Mouse (Mus musculus) megakaryocyte, embryonic 14.5 days (primary cell): Measurements from ENCODE around the gene Rasgrp3. TPM values are rescaled to one million over a fixed set of nuclear protein-coding genes. Genes with fewer than 3 reads are reported as not detected.

Experiments
- H3K27me3 ChIP-seq: replicated peaks from 2 replicates; pipeline ENCODE3; 2012; ENCODE audit warnings: inconsistent platforms
- H3K36me3 ChIP-seq: replicated peaks from 2 replicates; pipeline ENCODE3; 2012; ENCODE audit warnings: low read length, inconsistent platforms, mixed read lengths
- H3K4me1 ChIP-seq: 2 replicates; pipeline ENCODE4 v1.6.1; 2012; ENCODE audit warnings: inconsistent platforms
- H3K4me3 ChIP-seq: replicated peaks from 2 replicates; pipeline ENCODE3; 2012; ENCODE audit warnings: moderate library complexity, mild to moderate bottlenecking, inconsistent platforms
- H3K9me3 ChIP-seq: 2 replicates; pipeline ENCODE4 v1.6.1; 2012; ENCODE audit warnings: inconsistent platforms
- FLI1 ChIP-seq: IDR thresholded peaks from 2 replicates; pipeline ENCODE4 v1.6.1; 2012; ENCODE audit warnings: low read length, inconsistent platforms, mixed read lengths
- GATA1 ChIP-seq: IDR thresholded peaks from 3 replicates; pipeline ENCODE4 v1.6.1; 2012; ENCODE audit warnings: mixed read lengths, low read length, inconsistent platforms, borderline replicate concordance
- polyA plus RNA-seq: library from polyadenylated mRNA; stranded (reverse); fragments of >175 nt; gene quantifications from 2 replicates; pipeline ENCODE4 v1.2.3, GENCODE M21; 2012; ENCODE audit warnings: low replicate concordance; ENCODE audit not compliant: insufficient read depth

The Rasgrp3 gene
- 0.03 TPM in 1 of 2 replicates, not detected in the other for polyA plus RNA-seq

DNA sequence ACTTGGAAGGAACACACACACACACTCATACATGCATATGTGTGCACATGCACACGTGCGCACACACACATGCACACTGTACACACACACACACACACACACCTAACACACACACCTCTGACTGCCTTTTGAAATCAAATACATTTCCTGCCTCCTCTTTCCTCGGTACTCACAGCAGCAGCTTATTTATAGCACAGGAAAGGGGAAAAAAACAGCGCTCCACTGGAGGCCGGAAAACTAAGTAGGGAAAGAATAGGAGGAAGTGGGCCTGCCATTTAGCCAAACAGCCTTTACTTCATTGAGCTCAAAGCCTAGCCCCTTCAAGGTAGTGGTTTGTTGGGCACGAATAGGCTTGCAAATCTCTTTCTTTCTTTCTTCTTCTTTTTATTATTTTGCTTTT is at the start of gene Rasgrp3:
Rasgrp3 (plus strand) TSS at position 298 of the 400 bp plus-strand sequence.
- Histone ChIP-seq H3K36me3 (no peaks in the 10 kb centered on the region), H3K27me3 (peaks cover 3% of the 10 kb centered on the region), H3K9me3 (peaks cover 5% of the 10 kb centered on the region; the same call in 1 of the 2 replicates), H3K4me3 (peak within 1 kb of the TSS; percentile 64), H3K4me1 (peaks cover 23% of the 10 kb centered on the region)
- no peak for TF ChIP-seq GATA1
- TF ChIP-seq FLI1: no peak

DNA sequence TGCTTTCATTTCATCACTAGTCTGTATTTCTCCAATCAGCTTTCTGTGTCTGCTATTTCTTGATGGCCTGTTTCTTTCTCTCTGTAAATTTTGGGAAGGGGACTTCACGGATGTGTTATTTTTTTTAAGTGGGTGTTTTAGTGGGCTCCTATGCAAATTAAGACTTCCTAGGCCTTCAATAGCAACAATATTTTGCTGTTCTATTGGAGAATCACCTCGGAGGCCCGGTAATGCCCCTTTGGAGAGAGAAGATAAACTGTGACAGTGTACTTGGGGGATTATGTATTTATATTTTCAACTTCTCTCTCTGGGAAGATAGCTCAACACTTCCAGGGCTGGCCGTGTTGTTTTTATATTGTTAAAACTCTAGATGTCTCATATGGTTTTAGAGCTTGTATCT is 47.3 kb upstream of the Rasgrp3 start:
- Histone ChIP-seq H3K4me1 (0 out of 2 replicates have a peak, but pooled peaks cover 2% of the 10 kb centered on the region), H3K27me3 (no peaks in the 10 kb centered on the region), H3K4me3 (no peak overlapping the region), H3K36me3 (peaks cover 92% of the 10 kb centered on the region), H3K9me3 (no peaks in the 10 kb centered on the region)
- TF ChIP-seq GATA1 (no peak), FLI1 (no peak)

DNA sequence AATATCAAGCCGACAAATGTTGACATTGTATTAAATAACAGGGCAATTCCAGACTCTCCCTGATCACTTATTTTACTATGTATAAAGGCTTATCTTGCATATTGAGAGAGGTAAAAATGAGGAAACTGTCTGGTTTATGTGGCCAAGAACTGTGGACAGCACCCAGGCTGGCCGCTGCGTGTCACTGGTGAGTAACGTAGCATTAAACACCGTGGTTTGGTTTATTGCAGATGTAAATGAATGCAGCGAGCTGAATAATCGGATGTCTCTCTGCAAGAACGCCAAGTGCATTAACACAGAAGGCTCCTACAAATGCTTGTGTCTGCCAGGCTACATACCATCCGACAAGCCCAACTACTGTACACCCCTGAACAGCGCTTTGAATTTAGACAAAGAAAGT is 45.6 kb upstream of the Rasgrp3 start:
- H3K9me3 ChIP-seq: no peaks in the 10 kb centered on the region
- H3K27me3 ChIP-seq: no peaks in the 10 kb centered on the region
- H3K36me3 ChIP-seq: peaks cover 75% of the 10 kb centered on the region
- H3K4me1 ChIP-seq: 0 out of 2 replicates have a peak, but pooled peaks cover 2% of the 10 kb centered on the region
- H3K4me3 ChIP-seq: no peak overlapping the region
- TF ChIP-seq FLI1 (no peak), GATA1 (no peak)

DNA sequence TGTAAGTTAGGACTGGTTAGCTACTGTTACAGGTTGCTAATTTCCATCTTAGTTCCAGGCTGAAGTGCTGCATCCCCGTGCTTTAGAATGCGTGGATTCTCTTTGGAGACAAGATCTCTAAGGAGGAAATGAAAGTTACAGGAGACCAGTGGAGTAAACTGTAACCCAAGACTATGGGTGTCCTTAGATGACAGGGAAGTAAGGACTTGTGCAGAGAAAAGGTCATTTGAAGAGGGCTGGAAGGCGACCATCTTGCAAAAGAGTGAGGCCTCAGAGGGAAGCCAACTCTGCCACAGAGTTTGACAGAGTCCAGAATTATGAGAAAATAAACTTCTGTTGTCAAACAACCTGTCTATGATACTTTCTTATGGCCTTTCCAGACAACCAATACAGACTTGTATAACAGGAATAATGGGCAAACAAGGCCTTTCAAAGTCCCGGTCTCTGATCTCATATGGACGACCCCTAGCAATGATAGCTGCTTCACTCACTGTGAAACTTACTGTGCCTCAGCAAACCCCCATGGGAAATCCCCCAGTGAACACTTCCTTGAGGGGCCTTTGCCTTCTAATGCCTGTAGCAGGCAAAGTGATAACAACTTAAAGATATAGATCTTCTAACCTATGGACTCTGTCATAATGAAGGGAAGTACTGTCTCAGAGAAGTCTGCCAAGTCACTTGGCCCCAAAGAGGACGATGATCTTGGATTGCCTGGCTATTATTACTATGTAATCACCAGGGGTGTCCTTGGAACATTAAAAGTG is 44.1 kb upstream of the Rasgrp3 start:
- no peaks in the 10 kb centered on the region for H3K9me3 ChIP-seq
- TF ChIP-seq FLI1: no peak
- no peak for TF ChIP-seq GATA1
- no peaks in the 10 kb centered on the region for H3K27me3 ChIP-seq
- peaks cover 60% of the 10 kb centered on the region for H3K36me3 ChIP-seq
- 0 out of 2 replicates have a peak, but pooled peaks cover 2% of the 10 kb centered on the region for H3K4me1 ChIP-seq
- no peak overlapping the region for H3K4me3 ChIP-seq

DNA sequence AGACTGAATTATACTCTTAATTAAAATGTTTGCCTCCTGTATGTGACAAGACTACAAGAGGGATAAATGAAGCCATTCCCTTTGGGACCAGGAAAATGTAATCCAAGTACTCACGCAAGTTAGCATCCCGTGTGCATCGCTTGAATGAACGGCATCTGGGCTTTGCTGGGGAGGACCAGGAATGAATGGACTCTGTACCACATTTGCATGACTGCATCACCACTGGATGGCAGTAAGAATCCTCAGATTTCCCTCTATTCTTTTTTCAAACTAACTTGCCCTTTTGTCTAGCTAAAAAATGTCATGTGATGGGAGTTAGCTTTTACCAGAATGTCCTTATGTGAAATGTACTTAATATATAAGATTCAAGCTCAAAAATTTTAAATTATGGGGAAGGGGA is 29.3 kb upstream of the Rasgrp3 start:
- TF ChIP-seq GATA1: no peak
- TF ChIP-seq FLI1: no peak

DNA sequence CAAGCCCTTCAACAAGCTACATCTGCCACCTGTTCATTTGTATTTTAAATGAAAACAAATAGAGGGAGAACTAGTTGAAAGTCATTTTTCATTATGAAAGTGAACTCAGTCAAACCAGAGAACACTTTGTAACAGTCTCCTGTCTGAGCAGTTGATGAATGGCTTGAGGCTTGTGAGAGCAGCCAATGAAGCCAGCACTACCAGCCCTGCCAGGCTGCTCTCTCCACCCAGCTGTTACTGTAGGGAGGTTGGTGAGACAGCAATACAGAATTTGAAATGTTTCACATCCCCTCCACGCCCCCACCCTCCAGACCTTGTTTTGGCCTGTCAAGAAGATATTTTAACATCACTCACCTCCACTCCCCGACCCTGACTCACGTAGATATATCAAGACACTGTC is 18.8 kb upstream of the Rasgrp3 start:
- Histone ChIP-seq H3K36me3 (no peaks in the 10 kb centered on the region), H3K27me3 (no peaks in the 10 kb centered on the region), H3K4me3 (no peak overlapping the region), H3K4me1 (no peaks in the 10 kb centered on the region), H3K9me3 (peaks cover 14% of the 10 kb centered on the region)
- TF ChIP-seq FLI1 (no peak), GATA1 (no peak)

More for the DNA sequence above, 29.3 kb upstream of the Rasgrp3 start:
- no peak overlapping the region for H3K4me3 ChIP-seq
- H3K9me3 ChIP-seq: 0 out of 2 replicates have a peak, but pooled peaks cover 3% of the 10 kb centered on the region
- no peaks in the 10 kb centered on the region for H3K36me3 ChIP-seq
- H3K4me1 ChIP-seq: peaks cover 7% of the 10 kb centered on the region
- no peaks in the 10 kb centered on the region for H3K27me3 ChIP-seq

DNA sequence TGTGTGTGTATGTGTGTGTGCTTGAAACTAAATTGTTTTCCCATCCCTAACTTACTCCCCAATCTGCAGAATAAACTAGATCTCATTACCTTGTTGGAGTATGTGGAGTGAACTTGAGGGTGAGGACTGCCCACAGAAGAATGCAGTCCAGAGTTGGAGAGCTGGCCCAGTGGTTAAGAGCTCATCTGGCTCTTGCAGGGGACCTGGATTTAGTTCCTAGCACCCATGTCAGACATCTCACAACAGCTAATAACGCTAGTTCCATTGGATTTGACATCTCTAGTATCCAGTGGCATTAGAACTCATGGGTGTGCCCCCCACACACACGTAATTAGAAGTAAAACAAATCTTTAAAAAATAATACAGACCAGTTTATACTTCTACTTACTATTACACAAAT is 1.5 kb upstream of the Rasgrp3 start:
- peaks cover 23% of the 10 kb centered on the region for H3K4me1 ChIP-seq
- H3K36me3 ChIP-seq: no peaks in the 10 kb centered on the region
- peaks cover 3% of the 10 kb centered on the region; the same call in 1 of the 2 replicates for H3K9me3 ChIP-seq
- H3K27me3 ChIP-seq: peaks cover 2% of the 10 kb centered on the region
- no peak overlapping the region for H3K4me3 ChIP-seq
- TF ChIP-seq GATA1 (no peak), FLI1 (no peak)

DNA sequence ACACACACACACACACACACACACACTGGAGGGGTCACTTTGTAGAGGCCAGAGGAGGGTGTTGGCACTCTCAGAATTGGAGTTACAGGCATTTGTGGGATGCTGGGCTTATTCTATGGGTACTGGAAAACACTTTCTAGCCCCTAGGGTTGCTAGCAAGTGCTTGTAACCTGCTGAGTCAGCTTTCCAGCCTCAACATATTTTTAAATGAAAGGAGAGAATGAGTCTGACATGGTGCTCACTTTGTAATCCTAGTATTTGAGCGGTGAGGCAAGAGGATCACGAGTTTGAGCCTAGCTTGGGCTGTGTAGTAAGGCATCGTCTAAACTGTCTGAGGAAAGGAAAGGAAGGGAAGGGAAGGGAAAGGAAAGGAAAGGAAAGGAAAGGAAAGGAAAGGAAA is 825 bp upstream of the Rasgrp3 start:
- no peak overlapping the region for H3K4me3 ChIP-seq
- no peaks in the 10 kb centered on the region for H3K36me3 ChIP-seq
- peaks cover 3% of the 10 kb centered on the region for H3K27me3 ChIP-seq
- H3K4me1 ChIP-seq: peaks cover 23% of the 10 kb centered on the region
- TF ChIP-seq GATA1 (no peak), FLI1 (no peak)
- peaks cover 5% of the 10 kb centered on the region; the same call in 1 of the 2 replicates for H3K9me3 ChIP-seq

DNA sequence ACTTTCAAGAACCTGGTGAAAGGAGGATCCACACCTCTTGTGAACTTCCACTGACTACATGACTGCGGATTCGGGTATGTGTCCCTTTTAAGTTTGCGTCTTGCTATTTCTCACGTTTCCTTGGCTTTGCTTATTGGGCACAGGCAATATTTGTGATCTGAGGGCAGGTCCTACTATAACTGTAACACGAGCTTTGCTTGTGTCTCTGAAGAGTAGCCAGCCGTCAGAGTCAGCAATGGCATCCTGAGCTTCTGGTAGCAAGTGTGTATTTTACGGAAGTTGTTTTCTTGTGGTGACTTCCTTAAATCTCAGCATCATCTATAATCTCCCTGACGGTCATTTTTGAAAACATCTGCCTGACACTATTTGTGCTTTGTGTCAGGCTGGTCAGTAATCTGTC is 399 bp downstream of the Rasgrp3 start:
- TF ChIP-seq FLI1 (no peak), GATA1 (no peak)
- Histone ChIP-seq H3K27me3 (peaks cover 3% of the 10 kb centered on the region), H3K36me3 (no peaks in the 10 kb centered on the region), H3K4me1 (peaks cover 23% of the 10 kb centered on the region), H3K4me3 (no peak overlapping the region), H3K9me3 (peaks cover 5% of the 10 kb centered on the region; the same call in 1 of the 2 replicates)

DNA sequence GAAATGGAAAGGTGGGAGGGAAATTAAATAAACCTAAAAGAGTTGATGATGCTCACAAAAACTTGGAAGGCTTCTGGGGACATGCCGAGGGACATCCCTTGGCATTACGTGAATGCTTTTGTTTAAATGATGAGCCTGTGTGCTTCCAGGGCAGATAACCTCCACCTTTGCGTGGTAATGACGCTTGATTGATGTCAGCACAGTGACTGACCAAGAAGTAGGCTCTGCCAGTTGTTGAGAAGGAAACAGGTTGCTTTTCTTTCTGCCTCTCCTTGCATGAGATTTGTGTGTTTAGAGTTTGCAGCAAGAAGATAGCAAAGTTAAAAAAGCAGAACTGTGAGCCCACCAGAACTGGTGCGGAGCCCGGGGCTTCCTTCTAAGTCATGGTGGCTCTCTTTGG is 1.1 kb downstream of the Rasgrp3 start:
- Histone ChIP-seq H3K4me3 (no peak overlapping the region), H3K27me3 (peaks cover 3% of the 10 kb centered on the region)

More for the DNA sequence above, 1.1 kb downstream of the Rasgrp3 start:
- Histone ChIP-seq H3K4me1 (peaks cover 23% of the 10 kb centered on the region), H3K9me3 (peaks cover 5% of the 10 kb centered on the region; the same call in 1 of the 2 replicates), H3K36me3 (no peaks in the 10 kb centered on the region)
- TF ChIP-seq FLI1 (no peak), GATA1 (no peak)
